Mouse (Mus musculus) NIH3T3 (cell line): Measurements from ENCODE around the gene Sema3f.

Experiments
- DNase-seq: peaks from one replicate; pipeline ENCODE4 v3.0.0-alpha.2; 2012; ENCODE audit warnings: low read depth

Gene Sema3f

DNA sequence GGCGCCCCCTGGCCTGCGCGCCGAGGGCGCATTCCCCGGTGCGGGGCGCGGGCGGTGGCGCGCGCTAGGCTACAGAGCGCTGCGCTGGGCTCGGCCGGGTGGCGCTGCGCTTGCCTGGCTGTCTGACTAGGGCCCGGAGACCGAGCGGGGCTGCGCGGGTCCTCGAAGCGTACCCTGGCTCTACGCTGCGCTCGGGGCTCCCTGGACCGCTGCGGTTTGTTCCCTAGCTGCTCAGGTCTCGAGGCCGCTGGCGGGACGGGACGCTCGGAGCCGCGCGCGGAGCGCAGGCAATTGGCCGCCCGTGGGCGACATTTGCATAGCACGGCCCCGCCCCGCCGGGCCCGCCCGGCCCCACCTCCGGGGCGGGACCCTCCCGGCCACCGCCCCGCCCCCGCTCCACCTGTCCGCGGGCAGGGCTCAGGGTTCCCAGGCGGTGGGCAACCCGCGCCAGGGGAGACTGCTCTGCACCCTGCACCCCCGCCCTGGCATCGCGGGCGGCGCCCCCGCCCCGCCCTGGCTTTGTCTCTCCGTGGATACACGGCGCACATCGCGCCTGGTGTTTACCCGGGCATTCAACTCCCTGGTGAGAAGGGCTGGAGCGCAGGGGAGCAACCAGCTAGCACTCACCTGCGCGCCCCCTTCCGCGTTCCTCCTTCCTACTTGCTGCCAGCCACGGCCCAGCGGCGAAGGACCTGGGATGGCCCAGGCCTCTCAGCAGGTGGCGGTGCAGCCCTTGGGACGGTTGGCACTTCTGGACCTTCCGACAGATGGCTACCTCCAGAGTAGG is at the start of gene Sema3f:
Sema3f (minus strand) TSS at position 779 of the 787 bp plus-strand sequence.
- DNase-seq, result peak; percentile 84

DNA sequence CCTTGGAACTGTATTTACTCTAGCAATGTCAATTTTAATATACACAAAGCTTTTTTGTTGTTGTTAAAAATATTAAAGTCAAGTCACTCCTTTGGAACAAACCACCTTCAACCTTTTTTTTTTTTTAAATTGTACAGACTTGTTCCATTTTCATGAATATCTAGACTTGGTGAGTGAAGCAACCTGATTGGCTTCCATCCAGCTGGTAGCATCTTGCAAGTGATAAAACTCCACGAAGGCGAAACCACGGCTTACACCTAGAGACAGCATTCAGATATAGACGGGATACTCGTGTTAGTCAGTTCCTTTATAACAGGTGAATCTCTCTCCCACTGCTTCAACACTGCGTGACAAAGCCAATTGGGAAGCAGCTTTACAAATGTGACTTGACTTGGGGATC is 49.3 kb upstream of the Sema3f start:
- no peak for DNase-seq

DNA sequence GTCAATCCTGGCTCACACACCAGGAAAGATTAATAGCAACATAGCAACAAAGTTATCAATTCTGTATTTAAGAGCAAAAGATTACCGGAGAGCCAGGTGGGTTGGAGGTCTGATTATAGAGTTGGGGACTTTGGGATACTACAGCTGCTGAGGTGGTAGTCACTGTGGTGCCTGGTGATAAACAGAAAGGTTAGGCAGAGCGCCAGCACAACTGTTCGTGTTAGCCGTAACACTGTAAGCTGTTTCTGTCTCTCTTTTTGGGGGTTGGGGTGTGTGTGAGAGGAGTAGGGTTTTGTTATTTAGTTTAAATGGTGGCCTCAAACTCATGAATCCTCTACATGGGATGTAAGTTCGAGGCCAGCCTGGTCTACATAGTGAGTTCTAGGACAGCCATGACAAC is 40.1 kb upstream of the Sema3f start:
- no peak for DNase-seq

GRCm38 (mm10) chr9:107748063-107748462 is 37.8 kb upstream of the Sema3f start:
- DNase-seq, result no peak

GRCm38 (mm10) chr9:107747310-107747709 is 37.0 kb upstream of the Sema3f start:
- DNase-seq, result no peak

- peak; percentile 45 for DNase-seq
Measured at GRCm38 (mm10) chr9:107746679-107747078, 36.4 kb upstream of the Sema3f start.

DNA sequence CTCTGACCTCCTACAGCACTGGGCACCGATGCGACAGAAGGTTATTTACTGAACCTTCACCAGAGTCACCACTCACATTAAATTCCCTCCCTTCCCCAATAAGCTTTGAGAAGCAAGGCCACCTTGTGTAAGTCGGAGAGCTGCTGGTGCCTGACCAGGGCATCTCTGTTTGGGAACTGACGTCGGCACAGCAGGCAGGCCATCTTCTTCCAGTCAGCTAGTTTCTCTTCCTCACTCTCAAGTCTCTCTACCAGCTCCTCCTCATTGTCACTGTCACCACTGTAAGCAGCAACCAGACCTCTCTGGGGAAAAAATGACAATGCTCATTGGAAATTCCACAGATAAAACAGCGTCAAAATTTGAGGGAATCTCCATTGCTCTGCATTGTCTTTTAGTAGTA is 33.8 kb upstream of the Sema3f start:
- DNase-seq, result no peak

GRCm38 (mm10) chr9:107738841-107739202 is 28.5 kb upstream of the Sema3f start:
- peak; percentile 45 for DNase-seq

DNA sequence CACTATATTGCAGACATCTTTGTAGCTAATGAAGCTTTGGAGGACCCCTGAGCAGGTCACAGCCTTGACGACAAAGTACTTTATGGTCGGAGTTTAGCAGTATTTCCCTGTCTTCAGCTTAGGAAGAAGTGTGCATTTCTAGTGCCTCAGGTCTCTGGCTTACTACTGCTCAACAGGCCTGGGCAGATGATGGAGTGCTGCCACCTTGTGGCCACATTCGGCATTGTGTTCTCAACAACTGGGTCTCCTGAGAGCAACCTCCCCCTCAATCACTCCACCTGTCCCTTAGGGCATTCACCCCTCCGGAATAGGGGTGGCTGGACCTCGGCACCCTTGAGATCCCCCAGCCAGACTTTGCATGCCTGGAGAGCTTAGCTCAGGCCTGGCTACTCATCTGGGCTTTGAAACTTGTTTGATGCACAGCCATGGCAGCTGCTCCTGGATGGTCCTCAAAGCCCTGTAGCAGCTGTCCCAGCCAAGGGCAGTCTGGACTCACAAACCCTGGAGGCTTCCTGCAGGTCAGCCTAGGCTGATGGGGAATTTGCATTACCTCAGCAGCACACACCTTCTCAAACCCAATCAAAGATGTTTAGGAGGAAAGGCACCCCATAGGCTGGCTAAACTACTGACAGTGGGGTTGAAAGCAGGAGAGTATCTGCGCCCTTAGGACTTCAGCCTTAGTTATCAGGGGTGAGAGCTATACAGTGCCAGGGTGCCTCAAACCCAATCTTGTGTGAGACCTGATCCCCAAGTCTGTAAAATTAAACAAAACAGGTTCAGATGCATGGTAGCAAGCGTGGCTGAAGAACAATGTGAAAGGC is 28.0 kb upstream of the Sema3f start:
- DNase-seq, result peak; percentile 90

GRCm38 (mm10) chr9:107736185-107736485 is 25.9 kb upstream of the Sema3f start:
- DNase-seq, result no peak

DNA sequence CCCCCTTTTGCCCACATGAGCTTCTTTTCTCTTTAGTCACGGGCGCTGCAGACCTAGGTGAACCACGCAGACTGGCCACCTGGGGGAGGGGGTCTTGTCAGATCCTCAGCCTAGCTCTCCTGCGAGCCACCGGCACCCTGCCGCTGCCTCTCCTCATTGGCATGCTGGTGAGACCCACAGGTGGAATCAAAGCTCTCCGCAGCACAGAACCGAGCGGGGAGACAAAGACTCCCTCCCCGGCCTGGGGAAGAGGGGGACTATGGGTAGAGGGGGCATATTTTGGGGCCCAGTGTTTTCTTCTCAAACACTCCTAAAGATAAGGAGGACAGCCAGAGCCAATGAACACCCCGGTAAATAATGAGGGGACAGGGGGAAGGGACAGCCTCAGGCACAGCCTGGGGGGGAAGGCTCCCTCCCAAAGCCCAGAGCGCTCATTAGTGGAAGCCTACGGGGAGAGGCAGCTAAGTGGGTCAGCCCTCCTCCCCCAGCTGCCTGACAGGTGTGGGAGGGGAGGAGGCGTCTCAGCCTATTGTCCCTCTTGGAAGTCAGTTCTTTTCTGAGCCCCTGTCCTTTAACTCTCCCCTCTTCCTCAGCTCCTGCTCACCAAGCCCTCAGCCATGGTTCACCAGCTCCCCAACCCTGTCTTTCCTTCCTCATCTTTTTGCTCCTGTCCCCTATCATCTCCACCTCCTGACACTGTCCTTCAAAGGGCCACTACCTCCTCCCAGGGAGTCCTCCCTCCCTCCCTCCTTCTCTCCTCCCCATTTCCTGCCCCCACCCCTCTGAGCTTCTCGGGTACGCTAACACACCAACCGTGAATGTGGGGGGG is 25.3 kb upstream of the Sema3f start:
- no peak for DNase-seq

DNA sequence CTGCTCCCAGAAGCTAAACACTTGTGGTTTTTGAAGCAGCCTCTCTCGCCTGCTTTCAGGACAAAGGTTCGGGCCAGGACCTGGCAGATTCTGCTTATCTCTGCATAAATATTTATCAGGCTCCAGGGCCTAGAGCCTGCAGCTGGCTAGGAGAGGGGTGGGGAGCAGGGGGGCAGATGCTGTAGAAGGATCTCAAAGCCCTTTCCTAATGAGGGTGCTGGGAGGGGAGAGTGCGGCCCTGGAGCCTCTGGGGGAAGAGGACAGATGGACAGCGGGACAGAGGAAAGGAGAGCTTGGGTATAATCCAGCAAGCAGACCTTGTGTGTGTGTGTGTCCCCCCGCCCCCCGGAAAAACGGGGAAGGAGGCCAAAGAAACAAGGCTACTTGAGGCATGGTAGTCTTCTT is 24.3 kb upstream of the Sema3f start:
- no peak for DNase-seq

DNA sequence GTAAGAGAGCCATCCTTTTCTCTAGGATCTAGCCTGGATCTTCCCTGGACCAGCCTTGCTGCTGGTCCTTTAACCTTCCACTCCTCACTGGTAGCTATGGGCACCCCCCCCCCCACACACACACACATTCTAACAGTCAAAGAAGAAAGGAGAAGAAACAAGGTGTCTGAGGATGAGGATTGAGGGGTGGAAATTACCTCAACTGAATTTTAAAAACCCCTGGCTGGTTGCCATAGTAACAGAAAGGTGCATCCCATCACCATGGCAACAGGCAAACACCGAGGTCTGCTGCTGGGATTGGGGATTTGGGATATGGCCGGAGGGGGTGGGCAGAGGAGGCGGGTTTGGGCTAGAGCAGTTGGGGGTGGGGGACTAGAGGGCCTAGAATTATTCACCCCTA is 19.4 kb upstream of the Sema3f start:
- no peak for DNase-seq

- no peak for DNase-seq
Measured at GRCm38 (mm10) chr9:107728919-107729670, 18.8 kb upstream of the Sema3f start.

DNA sequence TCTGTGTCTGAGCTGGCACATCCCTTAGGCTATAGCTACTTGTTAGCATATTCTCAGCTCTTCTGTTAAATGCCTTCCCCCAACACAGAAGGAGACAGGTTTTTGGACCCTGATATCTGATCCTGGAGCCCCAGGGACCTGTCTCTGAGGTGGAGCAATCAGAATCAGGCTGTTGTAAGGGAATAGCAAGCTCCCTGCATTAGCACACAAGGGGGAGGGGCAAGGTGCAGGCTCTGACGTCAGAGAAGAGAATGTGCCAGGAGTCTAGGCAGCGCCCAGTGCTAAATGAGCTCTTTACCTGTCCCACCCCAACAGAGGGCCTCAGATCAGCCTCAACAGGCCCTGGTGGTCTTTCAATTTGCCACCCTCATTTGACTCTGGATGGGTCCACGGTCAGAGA is 16.8 kb upstream of the Sema3f start:
- peak; percentile 48 for DNase-seq

DNA sequence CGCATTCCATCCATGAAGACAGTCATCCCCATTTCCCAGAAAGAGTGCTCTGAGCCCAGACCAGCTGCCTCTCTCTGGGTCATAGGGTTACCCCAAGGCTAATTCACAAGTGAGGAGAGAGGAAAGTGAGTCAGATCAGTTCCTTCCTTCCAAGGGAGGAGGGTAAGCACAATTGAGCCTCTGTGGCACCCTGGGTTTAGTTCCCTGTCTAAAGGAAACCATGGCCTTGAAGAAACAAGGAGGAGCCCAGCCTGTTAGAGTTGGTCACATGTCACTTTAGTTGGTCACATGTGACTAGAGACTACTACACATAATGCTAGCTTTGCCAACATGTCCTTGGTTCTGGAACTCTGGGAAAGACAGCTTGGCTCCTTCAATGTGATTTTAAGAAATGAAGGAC is 14.5 kb upstream of the Sema3f start:
- DNase-seq, result no peak

GRCm38 (mm10) chr9:107723794-107724531 is 13.7 kb upstream of the Sema3f start:
- DNase-seq, result no peak

GRCm38 (mm10) chr9:107723292-107723691 is 13.0 kb upstream of the Sema3f start:
- no peak for DNase-seq

- no peak for DNase-seq
Measured at GRCm38 (mm10) chr9:107718781-107719540, 8.7 kb upstream of the Sema3f start.

DNA sequence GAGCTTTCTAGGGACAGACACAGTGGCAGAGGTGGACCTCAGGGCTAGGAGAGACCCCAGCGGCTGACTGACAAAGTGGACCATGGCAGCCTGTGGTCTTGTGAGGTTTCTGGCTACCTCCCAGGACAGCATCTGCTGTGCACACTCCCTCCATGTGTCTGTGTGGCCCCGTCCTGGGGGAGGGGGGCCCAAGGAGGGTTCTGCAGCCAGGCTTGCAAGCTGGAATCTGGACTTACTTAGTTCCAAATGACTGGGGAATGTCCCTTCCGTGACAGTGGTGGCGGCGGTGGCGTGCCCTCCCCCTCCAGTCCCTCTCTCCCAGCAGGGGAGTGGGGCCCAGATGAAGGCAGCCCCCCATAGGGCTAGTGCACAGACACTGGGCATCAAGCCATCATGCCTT is 6.7 kb upstream of the Sema3f start:
- peak; percentile 75 for DNase-seq
